Mouse (Mus musculus): ENCODE data around the gene Car14. TPM values are rescaled to one million over a fixed set of nuclear protein-coding genes. Genes with fewer than 3 reads are reported as not detected.
"Not testable (repeated sequence)": the region's sequence is repeated elsewhere in the genome, so short reads cannot be mapped to it uniquely, and the experiment has no call there.

The Car14 gene
- polyA plus RNA-seq, 1 experiment from 2014 or later: 2.4 TPM

DNA sequence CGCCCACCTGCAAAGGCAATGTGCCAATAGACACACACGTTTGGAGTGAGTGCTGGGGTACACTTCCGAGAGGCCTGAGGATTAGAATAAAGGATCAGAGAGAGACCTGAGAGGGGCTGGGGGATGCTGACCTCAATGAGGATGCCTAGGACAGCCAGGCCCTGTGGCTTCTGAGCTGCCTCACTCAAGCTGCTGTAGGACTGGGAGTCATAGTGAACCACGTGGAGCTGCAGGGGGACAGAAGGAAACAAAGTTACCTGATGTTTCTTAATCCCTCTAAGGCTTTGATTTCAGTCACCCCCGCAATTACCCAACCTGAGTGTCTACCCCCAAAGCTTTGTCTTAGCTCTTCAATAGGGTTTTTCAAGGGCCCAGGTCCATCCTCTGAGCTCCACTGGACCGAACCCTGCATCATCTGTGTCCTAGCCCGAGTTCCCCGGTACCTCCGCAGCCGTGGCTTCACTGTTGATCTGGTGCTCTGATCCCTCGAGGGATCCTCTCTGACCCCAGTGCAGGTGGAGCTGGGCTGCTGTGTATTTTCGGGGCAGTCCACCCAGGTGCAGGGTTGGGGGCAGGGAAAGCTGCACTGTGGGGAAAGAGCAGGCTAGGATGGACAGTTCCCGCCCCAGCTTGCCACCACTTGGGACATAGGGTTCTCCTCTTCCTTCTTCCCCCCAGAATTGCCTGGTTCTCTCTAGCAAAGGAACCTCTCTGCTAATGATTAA lies 4.5 kb downstream of the Car14 start:
- no peak for ATAC-seq (ENCODE audit: insufficient read depth, low FRiP score)

DNA sequence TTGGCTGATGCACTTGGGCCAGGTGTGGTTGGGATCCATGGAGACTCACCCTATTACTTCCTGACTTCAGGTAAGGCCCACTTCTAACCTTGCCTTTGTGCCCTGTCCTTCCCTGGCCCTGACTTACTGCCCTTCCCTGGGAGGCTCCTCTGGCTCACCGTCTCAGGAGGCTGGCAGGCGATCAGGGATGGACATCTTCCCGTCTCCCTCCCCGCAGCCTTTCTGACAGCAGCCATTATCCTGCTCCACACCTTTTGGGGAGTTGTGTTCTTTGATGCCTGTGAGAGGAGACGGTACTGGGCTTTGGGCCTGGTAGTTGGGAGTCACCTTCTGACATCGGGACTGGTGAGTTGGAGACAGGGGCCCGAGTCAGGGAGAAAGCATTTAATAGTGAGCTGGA lies 9.0 kb downstream of the Car14 start:
- H3K27ac ChIP-seq (ENCODE audit: low read length); H3K9me3 ChIP-seq (replicated peaks; ENCODE audit: control insufficient read depth, low read length); H3K27me3 ChIP-seq (ENCODE audit: control insufficient read depth, insufficient read depth, low read length); H3K4me3 ChIP-seq (replicated peaks; ENCODE audit: low read length); ATAC-seq (ENCODE audit: insufficient read depth, low FRiP score); H3K9ac ChIP-seq (ENCODE audit: low read length); H3K36me3 ChIP-seq (ENCODE audit: control insufficient read depth, insufficient read depth, low read length): not testable (repeated sequence)
- 84% methylated on average over 7 of the region's 7 CpGs for WGBS
- H3K4me2 ChIP-seq (ENCODE audit: low read depth, low read length): 0 out of 2 replicates have a peak overlapping the region, but pooled peaks have one; percentile 59
- H3K4me1 ChIP-seq (ENCODE audit: control insufficient read depth, insufficient read depth, low read length): peaks cover 12% of the 10 kb centered on the region

More for the DNA sequence above, 4.5 kb downstream of the Car14 start:
- H3K9me3 ChIP-seq (replicated peaks; ENCODE audit: control insufficient read depth, low read length): no peaks in the 10 kb centered on the region
- H3K4me2 ChIP-seq (ENCODE audit: low read depth, low read length): no peak overlapping the region
- peaks cover 6% of the 10 kb centered on the region for H3K4me1 ChIP-seq (ENCODE audit: control insufficient read depth, insufficient read depth, low read length)
- H3K9ac ChIP-seq (ENCODE audit: low read length): no peak overlapping the region
- H3K4me3 ChIP-seq (replicated peaks; ENCODE audit: low read length): no peak overlapping the region
- 64% methylated on average over 13 of the region's 13 CpGs for WGBS
- H3K36me3 ChIP-seq (ENCODE audit: control insufficient read depth, insufficient read depth, low read length): no peaks in the 10 kb centered on the region
- H3K27me3 ChIP-seq (ENCODE audit: control insufficient read depth, insufficient read depth, low read length): no peaks in the 10 kb centered on the region
- H3K27ac ChIP-seq (ENCODE audit: low read length): no peak overlapping the region

DNA sequence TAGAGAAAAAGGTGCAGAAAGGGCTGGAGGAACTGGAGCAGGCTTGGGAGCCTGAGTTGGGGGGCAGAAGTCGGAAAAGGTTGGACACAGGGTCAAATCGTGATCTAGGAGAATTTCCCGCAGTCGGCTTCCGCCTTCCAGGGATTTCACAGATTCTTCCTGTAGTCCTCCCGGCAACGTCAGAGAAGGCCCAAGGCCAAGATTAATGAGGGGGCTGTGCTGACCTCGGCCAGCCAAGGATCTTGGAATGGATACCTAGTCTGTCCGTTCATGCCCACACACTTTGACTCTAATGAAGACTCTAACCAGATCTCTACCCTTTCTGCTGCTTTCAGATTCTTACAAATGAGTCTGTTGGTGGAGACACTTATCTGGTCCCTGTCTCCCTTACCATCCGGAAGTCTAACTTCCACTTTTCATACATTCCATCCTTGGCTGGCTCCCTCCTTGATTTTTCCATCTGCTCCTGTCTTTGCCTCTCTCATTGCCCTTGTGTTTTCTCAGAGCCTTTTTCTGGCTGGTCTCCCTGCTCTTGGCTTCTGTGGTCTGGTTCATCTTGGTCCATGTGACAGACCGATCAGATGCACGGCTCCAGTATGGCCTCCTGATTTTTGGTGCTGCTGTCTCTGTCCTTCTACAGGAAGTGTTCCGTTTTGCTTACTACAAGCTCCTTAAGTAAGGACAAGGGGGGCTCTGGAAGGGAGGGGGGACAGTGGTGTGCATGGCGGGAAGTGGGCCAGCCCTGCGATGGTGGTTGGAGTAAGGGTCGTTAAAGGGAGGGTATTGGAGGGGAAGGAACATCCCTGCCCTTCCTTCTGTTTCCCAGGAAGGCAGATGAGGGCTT lies 10.0 kb downstream of the Car14 start:
- Histone ChIP-seq H3K27me3 (ENCODE audit: control insufficient read depth, insufficient read depth, low read length) (no peaks in the 10 kb centered on the region), H3K4me1 (ENCODE audit: control insufficient read depth, insufficient read depth, low read length) (peaks cover 12% of the 10 kb centered on the region), H3K36me3 (ENCODE audit: control insufficient read depth, insufficient read depth, low read length) (no peaks in the 10 kb centered on the region), H3K9me3 (replicated peaks; ENCODE audit: control insufficient read depth, low read length) (no peaks in the 10 kb centered on the region), H3K4me2 (ENCODE audit: low read depth, low read length) (peak overlapping the region; percentile 59), H3K27ac (ENCODE audit: low read length) (peak overlapping the region; percentile 82), H3K4me3 (replicated peaks; ENCODE audit: low read length) (peak overlapping the region; percentile 81), H3K9ac (ENCODE audit: low read length) (peak overlapping the region; percentile 86)
- WGBS: 7% methylated on average over 16 of the region's 16 CpGs
- ATAC-seq (ENCODE audit: insufficient read depth, low FRiP score): no peak

DNA sequence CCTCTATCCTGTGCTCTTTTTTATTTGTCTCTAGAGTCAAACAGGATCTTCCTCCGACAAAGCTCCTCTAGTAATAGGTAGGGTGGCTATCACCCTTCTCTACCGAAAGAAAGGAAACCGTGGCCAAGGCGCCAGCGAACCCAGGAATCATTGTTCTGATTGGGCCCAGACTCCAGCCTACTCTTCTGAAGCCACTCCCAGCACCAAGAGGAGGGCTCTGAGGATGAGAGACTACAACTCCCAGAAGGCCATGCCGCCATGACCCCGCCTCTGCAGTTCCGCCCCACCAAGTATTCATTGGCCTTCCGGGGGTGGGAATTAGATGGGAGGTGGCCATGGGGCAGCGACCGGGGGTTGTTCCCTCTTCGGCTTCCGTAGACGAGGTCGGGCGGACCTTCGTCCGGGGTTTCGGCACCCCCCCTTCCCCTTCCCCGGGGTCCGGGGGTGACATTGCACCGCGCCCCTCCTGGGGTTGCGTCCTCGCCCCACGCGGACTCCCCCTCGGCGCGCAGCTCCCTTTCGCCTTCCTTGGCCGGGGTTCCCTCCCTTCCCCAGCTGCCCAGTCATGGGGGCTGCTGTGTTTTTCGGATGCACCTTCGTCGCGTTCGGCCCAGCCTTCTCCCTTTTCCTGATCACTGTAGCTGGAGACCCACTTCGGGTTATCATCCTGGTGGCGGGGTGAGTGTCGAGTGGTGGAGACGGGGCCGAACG lies 10.7 kb downstream of the Car14 start, which contains the start of gene Aph1a:
Gene Aph1a, plus strand, starts transcription at position 364 of the 711 bp plus-strand sequence.
- H3K36me3 ChIP-seq (ENCODE audit: control insufficient read depth, insufficient read depth, low read length); H3K9me3 ChIP-seq (replicated peaks; ENCODE audit: control insufficient read depth, low read length); H3K27me3 ChIP-seq (ENCODE audit: control insufficient read depth, insufficient read depth, low read length): not testable (repeated sequence)
- Histone ChIP-seq H3K4me1 (ENCODE audit: control insufficient read depth, insufficient read depth, low read length) (peaks cover 12% of the 10 kb centered on the region), H3K4me2 (ENCODE audit: low read depth, low read length) (peak within 1 kb of the TSS; percentile 59), H3K27ac (ENCODE audit: low read length) (peak within 1 kb of the TSS; percentile 86), H3K9ac (ENCODE audit: low read length) (peak within 1 kb of the TSS; percentile 86), H3K4me3 (replicated peaks; ENCODE audit: low read length) (peak within 1 kb of the TSS; percentile 81)
- under 1% methylated on average over 21 of the region's 43 CpGs for WGBS
- peak; percentile 97 for ATAC-seq (ENCODE audit: insufficient read depth, low FRiP score)

DNA sequence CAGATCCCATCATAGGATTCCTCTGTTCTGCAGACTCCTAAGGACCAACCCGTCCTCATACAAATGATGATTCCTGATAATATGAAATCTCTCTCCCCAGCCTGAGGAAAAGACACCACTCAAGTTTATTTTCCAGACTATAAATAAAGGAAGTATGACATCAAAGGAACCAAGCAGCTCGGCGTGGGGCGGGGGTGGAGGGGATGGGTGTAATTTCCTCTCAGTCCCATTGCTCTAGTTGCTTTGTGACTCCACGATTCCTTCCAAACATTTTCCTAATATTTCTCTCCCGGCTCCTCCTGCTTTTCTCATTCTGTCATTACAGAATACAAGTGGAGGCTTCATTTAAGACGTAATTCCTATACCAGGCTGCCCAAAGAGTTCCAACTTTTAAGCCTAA lies 11.4 kb downstream of the Car14 start:
- Histone ChIP-seq H3K9me3 (replicated peaks; ENCODE audit: control insufficient read depth, low read length) (no peaks in the 10 kb centered on the region), H3K4me1 (ENCODE audit: control insufficient read depth, insufficient read depth, low read length) (peaks cover 12% of the 10 kb centered on the region), H3K27ac (ENCODE audit: low read length) (peak overlapping the region; percentile 86), H3K9ac (ENCODE audit: low read length) (peak overlapping the region; percentile 61), H3K4me3 (replicated peaks; ENCODE audit: low read length) (peak overlapping the region; percentile 81), H3K27me3 (ENCODE audit: control insufficient read depth, insufficient read depth, low read length) (no peaks in the 10 kb centered on the region), H3K4me2 (ENCODE audit: low read depth, low read length) (peak overlapping the region; percentile 55), H3K36me3 (ENCODE audit: control insufficient read depth, insufficient read depth, low read length) (no peaks in the 10 kb centered on the region)
- ATAC-seq (ENCODE audit: insufficient read depth, low FRiP score): no peak
- 15% methylated on average over 7 of the region's 7 CpGs for WGBS

DNA sequence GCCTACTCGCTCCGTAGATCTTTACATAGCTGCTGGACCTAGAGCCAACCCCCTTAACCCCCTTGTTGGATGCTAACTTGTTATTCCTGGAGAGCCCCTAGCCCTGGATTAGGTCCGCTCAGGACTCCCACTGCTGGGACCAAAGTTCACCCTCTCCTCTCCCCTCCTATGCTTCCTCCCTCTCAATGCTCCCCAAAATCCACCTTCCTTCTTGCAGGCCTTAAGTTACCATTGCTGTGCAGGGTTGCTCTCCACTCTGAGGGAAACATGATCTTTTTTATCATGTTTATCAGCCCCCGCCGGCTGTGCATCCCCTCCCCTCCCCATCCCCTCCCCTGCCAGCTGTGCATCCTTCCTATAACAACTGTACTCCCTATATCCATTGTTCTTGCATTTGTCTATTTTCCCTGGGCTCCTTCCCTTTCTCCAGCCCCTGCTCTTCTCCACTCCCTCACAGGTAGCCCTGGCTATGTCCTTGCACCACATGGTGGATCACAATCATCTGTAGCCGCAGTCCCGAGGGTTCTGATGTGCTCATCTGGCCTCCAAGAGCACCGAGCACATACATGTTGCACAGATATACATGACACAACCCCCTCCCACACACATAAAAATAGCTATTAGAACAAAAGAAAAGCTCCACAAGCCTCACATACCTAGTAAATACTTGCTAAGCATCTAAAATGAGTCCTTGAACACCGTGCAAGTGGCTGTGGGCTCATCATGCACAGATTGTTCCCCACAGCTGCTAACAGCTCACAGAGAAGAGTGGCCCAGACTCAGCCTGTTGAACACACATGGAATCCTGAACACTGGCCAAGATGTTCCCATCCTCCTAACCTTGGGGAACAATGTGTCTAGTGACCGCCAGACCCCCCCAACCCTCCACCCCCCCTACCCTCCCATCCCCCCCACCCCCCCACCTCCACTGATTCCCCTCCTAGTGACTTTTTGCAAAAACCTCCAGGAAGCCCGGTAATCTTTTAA lies 12.1 kb downstream of the Car14 start:
- Histone ChIP-seq H3K27ac (ENCODE audit: low read length) (peak overlapping the region; percentile 94), H3K9ac (ENCODE audit: low read length) (peak overlapping the region; percentile 63), H3K4me1 (ENCODE audit: control insufficient read depth, insufficient read depth, low read length) (peaks cover 12% of the 10 kb centered on the region), H3K27me3 (ENCODE audit: control insufficient read depth, insufficient read depth, low read length) (no peaks in the 10 kb centered on the region), H3K9me3 (replicated peaks; ENCODE audit: control insufficient read depth, low read length) (no peaks in the 10 kb centered on the region), H3K36me3 (ENCODE audit: control insufficient read depth, insufficient read depth, low read length) (no peaks in the 10 kb centered on the region), H3K4me3 (replicated peaks; ENCODE audit: low read length) (peak overlapping the region; percentile 43), H3K4me2 (ENCODE audit: low read depth, low read length) (peak overlapping the region; percentile 55)
- WGBS: 31% methylated on average over 11 of the region's 11 CpGs
- no peak for ATAC-seq (ENCODE audit: insufficient read depth, low FRiP score)

DNA sequence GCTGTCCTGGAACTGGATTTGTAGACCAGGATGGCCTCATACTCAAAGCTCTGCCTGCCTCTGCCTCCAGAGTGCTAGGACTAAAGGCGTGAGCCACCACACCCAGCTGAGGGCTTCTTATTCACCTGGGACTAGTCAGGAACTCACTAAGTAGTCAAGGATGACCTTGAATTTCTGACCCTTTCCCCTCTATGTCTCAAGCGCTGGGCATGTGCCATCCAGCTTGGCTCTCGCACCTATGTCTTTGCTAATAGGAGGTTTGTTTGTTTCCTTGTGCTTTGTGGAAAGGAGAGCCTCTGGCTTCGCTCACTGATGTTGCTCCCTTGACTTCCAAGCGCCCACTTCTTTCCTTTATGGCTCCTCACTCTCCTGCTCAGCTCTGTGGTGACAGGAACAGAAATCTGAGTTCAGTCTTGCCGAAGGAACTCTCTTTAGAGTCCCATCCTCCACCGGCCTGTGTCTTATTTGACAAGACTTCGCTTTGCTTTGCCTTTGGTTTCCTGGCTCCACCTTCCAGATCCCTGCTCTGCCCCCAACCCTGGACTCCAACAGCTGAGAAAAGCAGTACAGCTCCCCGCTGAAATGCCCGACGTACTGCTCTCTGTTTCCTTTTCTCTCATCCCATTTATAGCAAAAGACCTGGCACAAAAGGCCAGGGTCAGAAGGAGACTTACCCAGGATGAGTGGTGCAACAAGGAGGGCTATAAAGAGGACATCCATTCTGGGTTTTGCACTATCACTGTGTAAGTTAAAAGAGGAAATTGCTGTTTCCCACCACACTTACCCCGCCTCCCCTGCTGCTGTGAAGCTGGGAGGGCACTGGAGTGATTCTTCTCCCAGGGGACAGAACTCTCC lies 13.1 kb downstream of the Car14 start, which contains the start of gene BC028528:
Gene BC028528, minus strand, starts transcription at position 795 of the 855 bp plus-strand sequence.
- WGBS: 18% methylated on average over 12 of the region's 12 CpGs
- Histone ChIP-seq H3K4me3 (replicated peaks; ENCODE audit: low read length) (peak within 1 kb of the TSS; percentile 43), H3K9ac (ENCODE audit: low read length) (peak within 1 kb of the TSS; percentile 63), H3K36me3 (ENCODE audit: control insufficient read depth, insufficient read depth, low read length) (no peaks in the 10 kb centered on the region), H3K4me1 (ENCODE audit: control insufficient read depth, insufficient read depth, low read length) (peaks cover 12% of the 10 kb centered on the region), H3K4me2 (ENCODE audit: low read depth, low read length) (peak within 1 kb of the TSS; percentile 49), H3K27me3 (ENCODE audit: control insufficient read depth, insufficient read depth, low read length) (no peaks in the 10 kb centered on the region), H3K9me3 (replicated peaks; ENCODE audit: control insufficient read depth, low read length) (no peaks in the 10 kb centered on the region), H3K27ac (ENCODE audit: low read length) (peak within 1 kb of the TSS; percentile 94)
- ATAC-seq (ENCODE audit: insufficient read depth, low FRiP score): peak; percentile 23; the same call in 1 of the 2 replicates

Measured in stomach, embryonic 16.5 days (tissue).